Mouse (Mus musculus): ENCODE data around the gene Tapt1. TPM values are rescaled to one million over a fixed set of nuclear protein-coding genes. Genes with fewer than 3 reads are reported as not detected.

The Tapt1 gene
- total RNA-seq, 2 experiments from 2014 or later: 44.8 to 53.0 TPM

- no peak for DNase-seq (ENCODE audit: low spot score in 2 of 2)
- intact Hi-C loops (cut with DNase I): no loop called here
Measured at GRCm38 (mm10) chr5:44211818-44212465, 14.5 kb downstream of the Tapt1 start.

- intact Hi-C loops (cut with DNase I): no loop called here
- DNase-seq (ENCODE audit: low spot score in 2 of 2): no peak
Measured at GRCm38 (mm10) chr5:44207286-44207685, 19.1 kb downstream of the Tapt1 start.

- intact Hi-C loops (cut with DNase I): no loop called here
- no peak for DNase-seq (ENCODE audit: low spot score in 2 of 2)
Measured at GRCm38 (mm10) chr5:44206651-44207050, 19.8 kb downstream of the Tapt1 start.

- intact Hi-C loops (cut with DNase I): loop anchor here (5.0 kb wide), 1 partner anchor 156 kb away; no protein-coding TSS in a partner anchor
- peak in 1 of 2 experiments; percentile 46 for DNase-seq (ENCODE audit: low spot score in 2 of 2)
Measured at GRCm38 (mm10) chr5:44203410-44203809, 23.0 kb downstream of the Tapt1 start.

- intact Hi-C loops (cut with DNase I): loop anchor here (5.0 kb wide), 1 partner anchor 154 kb away; no protein-coding TSS in a partner anchor
- no peak for DNase-seq (ENCODE audit: low spot score in 2 of 2)
Measured at GRCm38 (mm10) chr5:44201665-44202064, 24.8 kb downstream of the Tapt1 start.

GRCm38 (mm10) chr5:44199109-44199508 lies 27.3 kb downstream of the Tapt1 start:
- DNase-seq (ENCODE audit: low spot score in 2 of 2): no peak
- intact Hi-C loops (cut with DNase I): no loop called here

GRCm38 (mm10) chr5:44198471-44198870 lies 28.0 kb downstream of the Tapt1 start:
- intact Hi-C loops (cut with DNase I): no loop called here

GRCm38 (mm10) chr5:44197806-44198205 lies 28.6 kb downstream of the Tapt1 start:
- intact Hi-C loops (cut with DNase I): no loop called here
- no peak for DNase-seq (ENCODE audit: low spot score in 2 of 2)

More at GRCm38 (mm10) chr5:44198471-44198870, 28.0 kb downstream of the Tapt1 start:
- DNase-seq (ENCODE audit: low spot score in 2 of 2): no peak

GRCm38 (mm10) chr5:44196167-44196566 lies 30.3 kb downstream of the Tapt1 start:
- DNase-seq (ENCODE audit: low spot score in 2 of 2): no peak
- intact Hi-C loops (cut with DNase I): no loop called here

- intact Hi-C loops (cut with DNase I): no loop called here
- no peak for DNase-seq (ENCODE audit: low spot score in 2 of 2)
Measured at GRCm38 (mm10) chr5:44187370-44187769, 39.1 kb downstream of the Tapt1 start.

- peak; percentile 45 to 58 for DNase-seq (ENCODE audit: low spot score in 2 of 2)
- intact Hi-C loops (cut with DNase I): no loop called here
Measured at GRCm38 (mm10) chr5:44181669-44182068, 44.8 kb downstream of the Tapt1 start.

- DNase-seq (ENCODE audit: low spot score in 2 of 2): peak in 1 of 2 experiments; percentile 39
- intact Hi-C loops (cut with DNase I): no loop called here
Measured at GRCm38 (mm10) chr5:44180450-44180849, 46.0 kb downstream of the Tapt1 start.

- intact Hi-C loops (cut with DNase I): no loop called here
- DNase-seq (ENCODE audit: low spot score in 2 of 2): no peak
Measured at GRCm38 (mm10) chr5:44174046-44174445, 52.4 kb downstream of the Tapt1 start.

GRCm38 (mm10) chr5:44166866-44167265 lies 59.6 kb downstream of the Tapt1 start:
- no peak for DNase-seq (ENCODE audit: low spot score in 2 of 2)
- intact Hi-C loops (cut with DNase I): loop anchor here (5.0 to 10.0 kb wide), 2 partner anchors 105 to 122 kb away; no protein-coding TSS in a partner anchor

GRCm38 (mm10) chr5:44165854-44166253 lies 60.6 kb downstream of the Tapt1 start:
- intact Hi-C loops (cut with DNase I): loop anchor here (5.0 to 10.0 kb wide), 2 partner anchors 106 to 121 kb away; no protein-coding TSS in a partner anchor
- DNase-seq (ENCODE audit: low spot score in 2 of 2): no peak

GRCm38 (mm10) chr5:44164233-44164776 lies 62.1 kb downstream of the Tapt1 start:
- DNase-seq (ENCODE audit: low spot score in 2 of 2): no peak
- intact Hi-C loops (cut with DNase I): loop anchor here (10.0 kb wide), 1 partner anchor 120 kb away; no protein-coding TSS in a partner anchor

- DNase-seq (ENCODE audit: low spot score in 2 of 2): no peak
- intact Hi-C loops (cut with DNase I): loop anchor here (10.0 kb wide), 1 partner anchor 119 kb away; no protein-coding TSS in a partner anchor
Measured at GRCm38 (mm10) chr5:44163318-44163717, 63.1 kb downstream of the Tapt1 start.

GRCm38 (mm10) chr5:44162786-44163185 lies 63.6 kb downstream of the Tapt1 start:
- no peak for DNase-seq (ENCODE audit: low spot score in 2 of 2)
- intact Hi-C loops (cut with DNase I): loop anchor here (10.0 kb wide), 1 partner anchor 118 kb away; no protein-coding TSS in a partner anchor

- intact Hi-C loops (cut with DNase I): loop anchor here (10.0 kb wide), 1 partner anchor 115 kb away; no protein-coding TSS in a partner anchor
- no peak for DNase-seq (ENCODE audit: low spot score in 2 of 2)
Measured at GRCm38 (mm10) chr5:44159679-44160438, 66.6 kb downstream of the Tapt1 start.

- no peak for DNase-seq (ENCODE audit: low spot score in 2 of 2)
- intact Hi-C loops (cut with DNase I): no loop called here
Measured at GRCm38 (mm10) chr5:44159231-44159630, 67.2 kb downstream of the Tapt1 start.

All from left cerebral cortex, postnatal 36 days (tissue).